Mouse (Mus musculus) small intestine, adult 2 months (tissue): ENCODE results near the gene Slc12a7.
A peak's percentile ranks its signal among the peaks of the same experiment; 100 is the strongest.

Source experiments
- CTCF ChIP-seq: fragments of 200-500 bp; IDR thresholded peaks from 2 replicates; pipeline ENCODE4 v1.5.1; 2012; ENCODE audit warnings: low read depth, mild to moderate bottlenecking, control low read depth, inconsistent platforms, low read length, moderate library complexity, mixed read lengths; ENCODE audit not compliant: insufficient replicate concordance, insufficient read length; ENCODE audit errors: extremely low read depth
- POLR2A ChIP-seq: fragments of 200-500 bp; IDR thresholded peaks from 2 replicates; pipeline ENCODE4 v1.6.1; 2012; ENCODE audit warnings: low read depth, mild to moderate bottlenecking, control low read depth, inconsistent platforms, low read length, moderate library complexity

DNA sequence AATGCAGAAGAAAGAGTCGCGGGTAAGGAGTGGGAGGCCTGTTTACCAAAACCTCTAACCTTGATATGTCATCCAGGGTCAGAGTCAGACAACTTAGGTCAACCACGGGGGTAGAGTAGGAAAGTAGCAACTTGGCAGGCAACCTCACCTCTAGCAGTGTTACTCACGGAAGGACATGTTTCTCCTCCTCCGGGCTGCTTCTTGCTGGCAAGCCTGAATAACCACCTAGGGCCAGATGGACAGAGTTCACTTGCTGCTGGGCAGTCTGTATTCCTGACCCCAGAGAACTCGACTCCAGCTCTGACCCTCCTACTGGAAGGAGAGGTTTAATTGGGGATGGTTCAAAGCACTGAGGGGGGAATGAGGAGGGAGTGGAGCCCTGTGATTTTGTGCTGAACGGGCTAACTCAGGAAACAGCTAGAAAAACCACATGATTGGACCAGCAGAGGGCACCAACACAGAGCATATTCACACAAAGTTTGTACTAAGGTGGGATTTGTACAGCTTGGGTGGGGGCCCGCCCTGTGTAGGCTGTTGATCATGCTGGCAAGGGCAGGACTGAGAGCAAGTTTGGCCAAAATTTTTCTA, 9.7 kb upstream of the Slc12a7 start:
- TF ChIP-seq CTCF: peak; percentile 65; the same call in 1 of the 2 replicates
- no peak for TF ChIP-seq POLR2A
